Mouse (Mus musculus): Measurements from ENCODE around the gene Hipk2. TPM values are rescaled to one million over a fixed set of nuclear protein-coding genes. Genes with fewer than 3 reads are reported as not detected.

Gene Hipk2
- polyA plus RNA-seq, 1 experiment from 2014 or later = 37.5 TPM

- Histone ChIP-seq H3K27ac (no peak overlapping the region), H3K4me1 (peaks cover 4% of the 10 kb centered on the region; the same call in 1 of the 2 replicates), H3K9me3 (replicated peaks) (no peaks in the 10 kb centered on the region), H3K36me3 (peaks cover 5% of the 10 kb centered on the region; the same call in 1 of the 2 replicates), H3K4me3 (no peak overlapping the region), H3K27me3 (no peaks in the 10 kb centered on the region), H3K4me2 (replicated peaks) (no peak overlapping the region), H3K9ac (no peak overlapping the region)
- ATAC-seq (ENCODE audit: low FRiP score) = no peak
- WGBS = 74% methylated on average over 4 of the region's 4 CpGs
These were observed 104.8 kb downstream of the Hipk2 start for GRCm38 (mm10) chr6:38771061-38771667.

GRCm38 (mm10) chr6:38769627-38770026 lies 106.3 kb downstream of the Hipk2 start:
- ATAC-seq (ENCODE audit: low FRiP score) = no peak
- Histone ChIP-seq H3K9me3 (replicated peaks) (no peaks in the 10 kb centered on the region), H3K36me3 (peaks cover 5% of the 10 kb centered on the region; the same call in 1 of the 2 replicates), H3K27ac (no peak overlapping the region), H3K4me2 (replicated peaks) (no peak overlapping the region), H3K4me1 (peaks cover 10% of the 10 kb centered on the region), H3K9ac (no peak overlapping the region), H3K4me3 (no peak overlapping the region), H3K27me3 (no peaks in the 10 kb centered on the region)
- WGBS = 93% methylated on average over 2 of the region's 2 CpGs

GRCm38 (mm10) chr6:38762588-38763265 lies 113.2 kb downstream of the Hipk2 start:
- H3K4me3 ChIP-seq = no peak overlapping the region
- H3K27me3 ChIP-seq = no peaks in the 10 kb centered on the region
- H3K4me1 ChIP-seq = peaks cover 44% of the 10 kb centered on the region
- H3K9ac ChIP-seq = no peak overlapping the region
- H3K36me3 ChIP-seq = peaks cover 5% of the 10 kb centered on the region; the same call in 1 of the 2 replicates
- 78% methylated on average over 6 of the region's 6 CpGs for WGBS
- H3K9me3 ChIP-seq (replicated peaks) = no peaks in the 10 kb centered on the region
- no peak overlapping the region for H3K27ac ChIP-seq
- ATAC-seq (ENCODE audit: low FRiP score) = no peak
- no peak overlapping the region for H3K4me2 ChIP-seq (replicated peaks)

GRCm38 (mm10) chr6:38762006-38762405 lies 114.0 kb downstream of the Hipk2 start:
- ATAC-seq (ENCODE audit: low FRiP score) = no peak
- Histone ChIP-seq H3K27me3 (no peaks in the 10 kb centered on the region), H3K4me3 (no peak overlapping the region), H3K36me3 (peaks cover 5% of the 10 kb centered on the region; the same call in 1 of the 2 replicates), H3K4me1 (peaks cover 44% of the 10 kb centered on the region), H3K9me3 (replicated peaks) (no peaks in the 10 kb centered on the region), H3K9ac (no peak overlapping the region), H3K27ac (no peak overlapping the region), H3K4me2 (replicated peaks) (no peak overlapping the region)
- 54% methylated on average over 7 of the region's 7 CpGs for WGBS

GRCm38 (mm10) chr6:38760911-38761706 lies 114.9 kb downstream of the Hipk2 start:
- no peak for ATAC-seq (ENCODE audit: low FRiP score)
- Histone ChIP-seq H3K9ac (no peak overlapping the region), H3K9me3 (replicated peaks) (no peaks in the 10 kb centered on the region), H3K4me3 (no peak overlapping the region), H3K4me1 (peaks cover 44% of the 10 kb centered on the region), H3K27me3 (no peaks in the 10 kb centered on the region), H3K4me2 (replicated peaks) (no peak overlapping the region), H3K36me3 (no peaks in the 10 kb centered on the region), H3K27ac (no peak overlapping the region)
- 44% methylated on average over 6 of the region's 6 CpGs for WGBS

- Histone ChIP-seq H3K27me3 (no peaks in the 10 kb centered on the region), H3K27ac (no peak overlapping the region), H3K9ac (no peak overlapping the region), H3K4me1 (peaks cover 38% of the 10 kb centered on the region), H3K36me3 (no peaks in the 10 kb centered on the region), H3K9me3 (replicated peaks) (no peaks in the 10 kb centered on the region), H3K4me3 (no peak overlapping the region), H3K4me2 (replicated peaks) (no peak overlapping the region)
- peak; percentile 32; the same call in 1 of the 2 replicates for ATAC-seq (ENCODE audit: low FRiP score)
- WGBS = 31% methylated on average over 6 of the region's 6 CpGs
These were observed 115.9 kb downstream of the Hipk2 start for GRCm38 (mm10) chr6:38759922-38760620.

- no peak overlapping the region for H3K4me2 ChIP-seq (replicated peaks)
- H3K27me3 ChIP-seq = no peaks in the 10 kb centered on the region
- no peaks in the 10 kb centered on the region for H3K9me3 ChIP-seq (replicated peaks)
- no peaks in the 10 kb centered on the region for H3K36me3 ChIP-seq
- no peak overlapping the region for H3K27ac ChIP-seq
- peaks cover 38% of the 10 kb centered on the region for H3K4me1 ChIP-seq
- no peak overlapping the region for H3K4me3 ChIP-seq
- 85% methylated on average over 3 of the region's 3 CpGs for WGBS
- no peak for ATAC-seq (ENCODE audit: low FRiP score)
- H3K9ac ChIP-seq = no peak overlapping the region
These were observed 116.8 kb downstream of the Hipk2 start for GRCm38 (mm10) chr6:38759186-38759585.

GRCm38 (mm10) chr6:38757597-38757996 lies 118.4 kb downstream of the Hipk2 start:
- H3K9me3 ChIP-seq (replicated peaks) = no peaks in the 10 kb centered on the region
- no peak overlapping the region for H3K9ac ChIP-seq
- WGBS = 93% methylated on average over 2 of the region's 2 CpGs
- no peak overlapping the region for H3K27ac ChIP-seq
- no peak for ATAC-seq (ENCODE audit: low FRiP score)
- no peak overlapping the region for H3K4me2 ChIP-seq (replicated peaks)
- H3K4me3 ChIP-seq = no peak overlapping the region
- H3K4me1 ChIP-seq = peaks cover 39% of the 10 kb centered on the region
- no peaks in the 10 kb centered on the region for H3K27me3 ChIP-seq
- H3K36me3 ChIP-seq = no peaks in the 10 kb centered on the region

- Histone ChIP-seq H3K4me1 (peaks cover 38% of the 10 kb centered on the region), H3K27me3 (no peaks in the 10 kb centered on the region), H3K4me3 (no peak overlapping the region), H3K9me3 (replicated peaks) (no peaks in the 10 kb centered on the region), H3K27ac (no peak overlapping the region), H3K36me3 (no peaks in the 10 kb centered on the region), H3K9ac (no peak overlapping the region), H3K4me2 (replicated peaks) (no peak overlapping the region)
- 97% methylated on average over 4 of the region's 4 CpGs for WGBS
- ATAC-seq (ENCODE audit: low FRiP score) = no peak
These were observed 119.0 kb downstream of the Hipk2 start for GRCm38 (mm10) chr6:38756968-38757367.

- H3K9me3 ChIP-seq (replicated peaks) = no peaks in the 10 kb centered on the region
- H3K27ac ChIP-seq = no peak overlapping the region
- H3K9ac ChIP-seq = no peak overlapping the region
- H3K4me3 ChIP-seq = no peak overlapping the region
- no peak for ATAC-seq (ENCODE audit: low FRiP score)
- peaks cover 28% of the 10 kb centered on the region for H3K4me1 ChIP-seq
- H3K4me2 ChIP-seq (replicated peaks) = no peak overlapping the region
- H3K27me3 ChIP-seq = no peaks in the 10 kb centered on the region
- no peaks in the 10 kb centered on the region for H3K36me3 ChIP-seq
- 82% methylated on average over 2 of the region's 2 CpGs for WGBS
These were observed 120.0 kb downstream of the Hipk2 start for GRCm38 (mm10) chr6:38755961-38756360.

GRCm38 (mm10) chr6:38755188-38755587 lies 120.8 kb downstream of the Hipk2 start:
- Histone ChIP-seq H3K4me2 (replicated peaks) (no peak overlapping the region), H3K36me3 (no peaks in the 10 kb centered on the region), H3K4me1 (peaks cover 20% of the 10 kb centered on the region), H3K27me3 (no peaks in the 10 kb centered on the region), H3K9ac (no peak overlapping the region), H3K4me3 (no peak overlapping the region), H3K9me3 (replicated peaks) (no peaks in the 10 kb centered on the region), H3K27ac (no peak overlapping the region)
- no peak for ATAC-seq (ENCODE audit: low FRiP score)
- 92% methylated on average over 2 of the region's 2 CpGs for WGBS

- no peaks in the 10 kb centered on the region for H3K9me3 ChIP-seq (replicated peaks)
- H3K4me1 ChIP-seq = peaks cover 14% of the 10 kb centered on the region
- ATAC-seq (ENCODE audit: low FRiP score) = no peak
- H3K27ac ChIP-seq = no peak overlapping the region
- H3K27me3 ChIP-seq = no peaks in the 10 kb centered on the region
- H3K36me3 ChIP-seq = no peaks in the 10 kb centered on the region
- H3K9ac ChIP-seq = no peak overlapping the region
- H3K4me3 ChIP-seq = no peak overlapping the region
- no peak overlapping the region for H3K4me2 ChIP-seq (replicated peaks)
- 78% methylated on average over 2 of the region's 2 CpGs for WGBS
These were observed 122.2 kb downstream of the Hipk2 start for GRCm38 (mm10) chr6:38753729-38754128.

All from hindbrain, embryonic 12.5 days (tissue).